Mouse (Mus musculus) heart, postnatal 0 days (tissue): ENCODE measurements around the gene Ankrd35.

Experiments used
- CTCF ChIP-seq: IDR thresholded peaks from 2 replicates; pipeline ENCODE4 v1.5.1; 2016; ENCODE audit warnings: antibody characterized with exemption, control low read depth, low read depth
- EP300 ChIP-seq: IDR thresholded peaks from 2 replicates; pipeline ENCODE4 v1.6.1; 2016; ENCODE audit warnings: antibody characterized with exemption, low read depth

- TF ChIP-seq CTCF (no peak), EP300 (no peak)
These were observed 22.6 kb upstream of the Ankrd35 start for GRCm38 (mm10) chr3:96647365-96647764.
